Mouse (Mus musculus): ENCODE results near the gene Traf2. TPM values are rescaled to one million over a fixed set of nuclear protein-coding genes. Genes with fewer than 3 reads are reported as not detected.
"Not testable (repeated sequence)": the region's sequence is repeated elsewhere in the genome, so short reads cannot be mapped to it uniquely, and the experiment has no call there.

Traf2 gene
- polyA plus RNA-seq, 1 experiment: 16.2 TPM

- TF ChIP-seq CTCF (IDR thresholded peaks at IDR 0.05; ENCODE audit: insufficient read depth, low read length) (no peak), POLR2A (IDR thresholded peaks at IDR 0.05; ENCODE audit: borderline replicate concordance, extremely low read depth, low read depth, low read length) (no peak)
- no peaks in the 10 kb centered on the region for H3K4me1 ChIP-seq (ENCODE audit: control insufficient read depth, insufficient read depth, low read length)
- 86% methylated on average over 6 of the region's 6 CpGs for WGBS
- no peak for DNase-seq
- no peak overlapping the region for H3K4me3 ChIP-seq (replicated peaks; ENCODE audit: extremely low read depth, low read depth, low read length)
Measured at GRCm38 (mm10) chr2:25568473-25569019, 21.8 kb upstream of the Traf2 start.

GRCm38 (mm10) chr2:25566558-25566957 lies 19.8 kb upstream of the Traf2 start:
- Histone ChIP-seq H3K4me1 (ENCODE audit: control insufficient read depth, insufficient read depth, low read length) (no peaks in the 10 kb centered on the region), H3K4me3 (replicated peaks; ENCODE audit: extremely low read depth, low read depth, low read length) (no peak overlapping the region)
- TF ChIP-seq POLR2A (IDR thresholded peaks at IDR 0.05; ENCODE audit: borderline replicate concordance, extremely low read depth, low read depth, low read length): no peak
- WGBS: 82% methylated on average over 6 of the region's 6 CpGs
- no peak for DNase-seq

- TF ChIP-seq POLR2A (IDR thresholded peaks at IDR 0.05; ENCODE audit: borderline replicate concordance, extremely low read depth, low read depth, low read length) (no peak), CTCF (IDR thresholded peaks at IDR 0.05; ENCODE audit: insufficient read depth, low read length) (no peak)
- Histone ChIP-seq H3K4me1 (ENCODE audit: control insufficient read depth, insufficient read depth, low read length) (no peaks in the 10 kb centered on the region), H3K4me3 (replicated peaks; ENCODE audit: extremely low read depth, low read depth, low read length) (no peak overlapping the region)
- 91% methylated on average over 8 of the region's 8 CpGs for WGBS
- no peak for DNase-seq
Measured at GRCm38 (mm10) chr2:25565741-25566140, 19.0 kb upstream of the Traf2 start.

- H3K4me1 ChIP-seq (ENCODE audit: control insufficient read depth, insufficient read depth, low read length): peaks cover 7% of the 10 kb centered on the region
- no peak for TF ChIP-seq POLR2A (IDR thresholded peaks at IDR 0.05; ENCODE audit: borderline replicate concordance, extremely low read depth, low read depth, low read length)
- TF ChIP-seq CTCF (IDR thresholded peaks at IDR 0.05; ENCODE audit: insufficient read depth, low read length): no peak
- 77% methylated on average over 9 of the region's 9 CpGs for WGBS
Measured at GRCm38 (mm10) chr2:25561946-25562345, 15.2 kb upstream of the Traf2 start.

GRCm38 (mm10) chr2:25560551-25560950 lies 13.8 kb upstream of the Traf2 start:
- H3K4me3 ChIP-seq (replicated peaks; ENCODE audit: extremely low read depth, low read depth, low read length): no peak overlapping the region
- TF ChIP-seq CTCF (IDR thresholded peaks at IDR 0.05; ENCODE audit: insufficient read depth, low read length): no peak
- DNase-seq: no peak
- WGBS: 80% methylated on average over 8 of the region's 8 CpGs
- H3K4me1 ChIP-seq (ENCODE audit: control insufficient read depth, insufficient read depth, low read length): peaks cover 7% of the 10 kb centered on the region

More at GRCm38 (mm10) chr2:25561946-25562345, 15.2 kb upstream of the Traf2 start:
- DNase-seq: no peak
- H3K4me3 ChIP-seq (replicated peaks; ENCODE audit: extremely low read depth, low read depth, low read length): no peak overlapping the region

- H3K4me3 ChIP-seq (replicated peaks; ENCODE audit: extremely low read depth, low read depth, low read length): peak overlapping the region; percentile 92
- no peak for DNase-seq
- TF ChIP-seq POLR2A (IDR thresholded peaks at IDR 0.05; ENCODE audit: borderline replicate concordance, extremely low read depth, low read depth, low read length) (no peak), CTCF (IDR thresholded peaks at IDR 0.05; ENCODE audit: insufficient read depth, low read length) (no peak)
- H3K4me1 ChIP-seq (ENCODE audit: control insufficient read depth, insufficient read depth, low read length): peaks cover 7% of the 10 kb centered on the region
- 57% methylated on average over 6 of the region's 6 CpGs for WGBS
Measured at GRCm38 (mm10) chr2:25558774-25559173, 12.0 kb upstream of the Traf2 start.

- Histone ChIP-seq H3K4me1 (ENCODE audit: control insufficient read depth, insufficient read depth, low read length) (peaks cover 7% of the 10 kb centered on the region), H3K4me3 (replicated peaks; ENCODE audit: extremely low read depth, low read depth, low read length) (peak overlapping the region; percentile 92)
- TF ChIP-seq CTCF (IDR thresholded peaks at IDR 0.05; ENCODE audit: insufficient read depth, low read length) (no peak), POLR2A (IDR thresholded peaks at IDR 0.05; ENCODE audit: borderline replicate concordance, extremely low read depth, low read depth, low read length) (no peak)
- DNase-seq: no peak
- WGBS: under 1% methylated on average over 24 of the region's 24 CpGs
Measured at GRCm38 (mm10) chr2:25557964-25558360, 11.2 kb upstream of the Traf2 start.

- under 1% methylated on average over 61 of the region's 61 CpGs for WGBS
- Histone ChIP-seq H3K4me3 (replicated peaks; ENCODE audit: extremely low read depth, low read depth, low read length) (peak within 1 kb of the TSS; percentile 92), H3K4me1 (ENCODE audit: control insufficient read depth, insufficient read depth, low read length) (peaks cover 7% of the 10 kb centered on the region)
- DNase-seq: peak; percentile 93
- TF ChIP-seq CTCF (IDR thresholded peaks at IDR 0.05; ENCODE audit: insufficient read depth, low read length) (no peak), POLR2A (IDR thresholded peaks at IDR 0.05; ENCODE audit: borderline replicate concordance, extremely low read depth, low read depth, low read length) (peak; percentile 80)
Measured at GRCm38 (mm10) chr2:25557221-25557963, 10.7 kb upstream of the Traf2 start, which contains the start of gene Edf1. TSS of gene Edf1 (plus strand) at chr2:25557847.

GRCm38 (mm10) chr2:25556296-25556695 lies 9.6 kb upstream of the Traf2 start:
- WGBS: 52% methylated on average over 1 of the region's 1 CpGs
- H3K4me1 ChIP-seq (ENCODE audit: control insufficient read depth, insufficient read depth, low read length): peaks cover 7% of the 10 kb centered on the region
- no peak overlapping the region for H3K4me3 ChIP-seq (replicated peaks; ENCODE audit: extremely low read depth, low read depth, low read length)
- DNase-seq: no peak
- TF ChIP-seq CTCF (IDR thresholded peaks at IDR 0.05; ENCODE audit: insufficient read depth, low read length) (no peak), POLR2A (IDR thresholded peaks at IDR 0.05; ENCODE audit: borderline replicate concordance, extremely low read depth, low read depth, low read length) (no peak)

- H3K4me1 ChIP-seq (ENCODE audit: control insufficient read depth, insufficient read depth, low read length); H3K4me3 ChIP-seq (replicated peaks; ENCODE audit: extremely low read depth, low read depth, low read length); DNase-seq: not testable (repeated sequence)
- 58% methylated on average over 2 of the region's 2 CpGs for WGBS
Measured at GRCm38 (mm10) chr2:25555479-25555878, 8.7 kb upstream of the Traf2 start.

GRCm38 (mm10) chr2:25553171-25553786 lies 6.5 kb upstream of the Traf2 start:
- DNase-seq; H3K4me1 ChIP-seq (ENCODE audit: control insufficient read depth, insufficient read depth, low read length); H3K4me3 ChIP-seq (replicated peaks; ENCODE audit: extremely low read depth, low read depth, low read length): not testable (repeated sequence)
- WGBS: 91% methylated on average over 4 of the region's 4 CpGs
